ENCODE assay signal across 52 mouse cellular contexts in the genomic region with DNA sequence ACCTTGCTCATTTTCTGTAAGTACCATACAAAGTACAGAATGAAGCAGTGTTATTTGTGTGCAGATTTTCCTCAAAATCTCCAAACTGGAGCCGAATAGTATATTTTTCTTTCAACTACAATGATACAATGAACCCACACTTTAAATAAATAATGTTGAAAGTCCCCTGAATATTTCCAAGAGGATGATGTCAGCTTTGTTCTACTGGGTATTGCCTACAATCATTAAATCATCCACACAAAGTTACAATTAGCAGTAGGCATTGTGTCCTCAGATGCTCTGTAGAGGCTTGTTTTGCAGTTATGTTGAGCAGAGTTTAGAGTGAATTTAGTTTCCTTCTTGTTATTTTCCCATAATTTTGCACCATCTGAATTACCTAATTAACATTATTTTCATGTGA. TPM values are rescaled to one million over a fixed set of nuclear protein-coding genes. Genes with fewer than 3 reads are reported as not detected.
"Had no signal": no experiment of that assay in that cellular context is flagged by ENCODE, and none has a peak within 500 bp of the region (broad histone marks: within the 10 kb centered on the region; RNA-seq: fewer than 3 reads in every experiment).

A gene (minus strand): TSS at position 101 of the 400 bp plus-strand sequence.

- H3K27me3 ChIP-seq: heart, embryonic 12.5 days; heart, embryonic 13.5 days; heart, embryonic 15.5 days; hindbrain, embryonic 12.5 days; hindbrain, embryonic 13.5 days; hindbrain, embryonic 15.5 days; intestine, embryonic 15.5 days; kidney, embryonic 15.5 days had no signal

- H3K27ac ChIP-seq: heart, embryonic 13.5 days; heart, embryonic 15.5 days; hindbrain, embryonic 10.5 days; hindbrain, embryonic 12.5 days; hindbrain, embryonic 13.5 days; hindbrain, embryonic 14.5 days; hindbrain, embryonic 15.5 days; hindbrain, postnatal 0 days; intestine, embryonic 15.5 days; kidney, embryonic 15.5 days; kidney, postnatal 0 days; layer of hippocampus, adult 2 months; left cerebral cortex, adult 2 months had no signal

- H3K4me3 ChIP-seq: heart, embryonic 12.5 days; heart, embryonic 13.5 days; heart, embryonic 15.5 days; hindbrain, embryonic 10.5 days; hindbrain, embryonic 12.5 days; hindbrain, embryonic 13.5 days; hindbrain, embryonic 15.5 days; intestine, embryonic 15.5 days; kidney, embryonic 15.5 days; layer of hippocampus, adult 2 months; left cerebral cortex, adult 2 months had no signal

- H3K36me3 ChIP-seq: heart, embryonic 12.5 days; heart, embryonic 13.5 days; heart, embryonic 15.5 days; hindbrain, embryonic 10.5 days; hindbrain, embryonic 12.5 days; hindbrain, embryonic 13.5 days; hindbrain, embryonic 15.5 days; intestine, embryonic 15.5 days; kidney, embryonic 15.5 days had no signal

- H3K4me1 ChIP-seq: heart, embryonic 12.5 days; heart, embryonic 13.5 days; heart, embryonic 15.5 days; hindbrain, embryonic 10.5 days; hindbrain, embryonic 12.5 days; hindbrain, embryonic 13.5 days; hindbrain, embryonic 15.5 days; intestine, embryonic 15.5 days; kidney, embryonic 15.5 days had no signal

- H3K9me3 ChIP-seq: heart, embryonic 12.5 days; heart, embryonic 13.5 days; heart, embryonic 15.5 days; hindbrain, embryonic 10.5 days; hindbrain, embryonic 12.5 days; hindbrain, embryonic 13.5 days; hindbrain, embryonic 15.5 days; intestine, embryonic 15.5 days; kidney, embryonic 15.5 days had no signal

- DNase-seq: heart, postnatal 10 days; heart, postnatal 14 days; heart, postnatal 36 days; heart, postnatal 4 days; kidney, adult 11 months; kidney, adult 18-20 months; kidney, adult 2 months; kidney, adult 8-10 months; kidney, adult 9 months; kidney, postnatal 10 days; kidney, postnatal 14 days; kidney, postnatal 25 days; kidney, postnatal 36 days; kidney, postnatal 4 days; layer of hippocampus, adult 9-11 months; layer of hippocampus, postnatal 36 days had no signal

- H3K9ac ChIP-seq: heart, embryonic 12.5 days; heart, embryonic 13.5 days; heart, embryonic 15.5 days; hindbrain, embryonic 12.5 days; hindbrain, embryonic 13.5 days; hindbrain, embryonic 14.5 days; hindbrain, embryonic 15.5 days; intestine, embryonic 15.5 days; kidney, embryonic 15.5 days had no signal

RNA-seq across cellular contexts. Expression of the gene that starts here (rescaled TPM):
- total RNA-seq: heart, postnatal 10 days; heart, postnatal 14 days; heart, postnatal 25 days; heart, postnatal 36 days; heart, postnatal 4 days; hematopoietic stem cell, adult 5-6 weeks; hindbrain, postnatal 0 days; layer of hippocampus, adult 18-20 months; layer of hippocampus, adult 2 months; layer of hippocampus, adult 8-10 months; layer of hippocampus, postnatal 10 days; layer of hippocampus, postnatal 14 days; layer of hippocampus, postnatal 25 days; layer of hippocampus, postnatal 36 days; left cerebral cortex, adult 18-20 months; left cerebral cortex, adult 2 months; left cerebral cortex, adult 8-10 months had no signal
- polyA plus RNA-seq: heart, embryonic 11.5 days; heart, embryonic 12.5 days; heart, embryonic 13.5 days; heart, embryonic 14.5 days; heart, embryonic 15.5 days; heart, embryonic 16.5 days; heart, postnatal 0 days; hindbrain, embryonic 10.5 days; hindbrain, embryonic 11.5 days; hindbrain, embryonic 12.5 days; hindbrain, embryonic 13.5 days; hindbrain, embryonic 14.5 days; hindbrain, embryonic 15.5 days; hindbrain, embryonic 16.5 days; hindbrain, postnatal 0 days; inflammation-experienced regulatory T-cells, adult 6 months; intestine, embryonic 14.5 days; intestine, embryonic 15.5 days; intestine, embryonic 16.5 days; intestine, postnatal 0 days; kidney, adult 2 months; kidney, embryonic 14.5 days; kidney, embryonic 15.5 days; kidney, embryonic 16.5 days; kidney, postnatal 0 days; large intestine, adult 2 months had no signal
